Mouse (Mus musculus): ENCODE measurements around the gene Ctxn1. TPM values are rescaled to one million over a fixed set of nuclear protein-coding genes. Genes with fewer than 3 reads are reported as not detected.

The Ctxn1 gene
- polyA plus RNA-seq, 1 experiment from 2014 or later, result 58.0 TPM

GRCm38 (mm10) chr8:4252934-4253841 is 5.9 kb downstream of the Ctxn1 start, which contains the start of gene Snapc2:
TSS of gene Snapc2 (plus strand) at chr8:4253080.
- Histone ChIP-seq H3K27ac (ENCODE audit: low read length) (peak within 1 kb of the TSS; percentile 90), H3K27me3 (ENCODE audit: control insufficient read depth, insufficient read depth, low read depth, low read length) (no peaks in the 10 kb centered on the region), H3K4me2 (ENCODE audit: low read depth, low read length) (peak within 1 kb of the TSS; percentile 75), H3K4me1 (replicated peaks; ENCODE audit: control insufficient read depth, insufficient read depth, low read length) (peaks cover 23% of the 10 kb centered on the region), H3K9me3 (ENCODE audit: control insufficient read depth, low read length) (no peaks in the 10 kb centered on the region), H3K4me3 (ENCODE audit: low read length) (peak within 1 kb of the TSS; percentile 96), H3K36me3 (ENCODE audit: control insufficient read depth, insufficient read depth, low read length) (peaks cover 5% of the 10 kb centered on the region; the same call in 1 of the 2 replicates), H3K9ac (ENCODE audit: low read length) (peak within 1 kb of the TSS; percentile 97)
- WGBS, result under 1% methylated on average over 69 of the region's 69 CpGs
- peak; percentile 92 for ATAC-seq (ENCODE audit: low read depth)

GRCm38 (mm10) chr8:4252116-4252760 is 6.8 kb downstream of the Ctxn1 start:
- ATAC-seq (ENCODE audit: low read depth), result no peak
- peak overlapping the region; percentile 96 for H3K4me3 ChIP-seq (ENCODE audit: low read length)
- peaks cover 18% of the 10 kb centered on the region for H3K4me1 ChIP-seq (replicated peaks; ENCODE audit: control insufficient read depth, insufficient read depth, low read length)
- no peaks in the 10 kb centered on the region for H3K27me3 ChIP-seq (ENCODE audit: control insufficient read depth, insufficient read depth, low read depth, low read length)
- peak overlapping the region; percentile 75 for H3K4me2 ChIP-seq (ENCODE audit: low read depth, low read length)
- H3K27ac ChIP-seq (ENCODE audit: low read length), result no peak overlapping the region
- 42% methylated on average over 8 of the region's 8 CpGs for WGBS
- peak overlapping the region; percentile 97 for H3K9ac ChIP-seq (ENCODE audit: low read length)
- no peaks in the 10 kb centered on the region for H3K9me3 ChIP-seq (ENCODE audit: control insufficient read depth, low read length)
- peaks cover 5% of the 10 kb centered on the region; the same call in 1 of the 2 replicates for H3K36me3 ChIP-seq (ENCODE audit: control insufficient read depth, insufficient read depth, low read length)

- WGBS, result 37% methylated on average over 26 of the region's 26 CpGs
- H3K9me3 ChIP-seq (ENCODE audit: control insufficient read depth, low read length), result no peaks in the 10 kb centered on the region
- ATAC-seq (ENCODE audit: low read depth), result peak; percentile 16; the same call in 1 of the 2 replicates
- peaks cover 12% of the 10 kb centered on the region for H3K36me3 ChIP-seq (ENCODE audit: control insufficient read depth, insufficient read depth, low read length)
- peaks cover 18% of the 10 kb centered on the region for H3K4me1 ChIP-seq (replicated peaks; ENCODE audit: control insufficient read depth, insufficient read depth, low read length)
- no peaks in the 10 kb centered on the region for H3K27me3 ChIP-seq (ENCODE audit: control insufficient read depth, insufficient read depth, low read depth, low read length)
- no peak overlapping the region for H3K9ac ChIP-seq (ENCODE audit: low read length)
- no peak overlapping the region for H3K4me2 ChIP-seq (ENCODE audit: low read depth, low read length)
- no peak overlapping the region for H3K4me3 ChIP-seq (ENCODE audit: low read length)
- no peak overlapping the region for H3K27ac ChIP-seq (ENCODE audit: low read length)
Measured at GRCm38 (mm10) chr8:4250306-4250970, 8.6 kb downstream of the Ctxn1 start.

- Histone ChIP-seq H3K36me3 (ENCODE audit: control insufficient read depth, insufficient read depth, low read length) (peaks cover 21% of the 10 kb centered on the region), H3K27ac (ENCODE audit: low read length) (no peak overlapping the region), H3K9ac (ENCODE audit: low read length) (no peak overlapping the region), H3K9me3 (ENCODE audit: control insufficient read depth, low read length) (no peaks in the 10 kb centered on the region), H3K4me2 (ENCODE audit: low read depth, low read length) (no peak overlapping the region), H3K27me3 (ENCODE audit: control insufficient read depth, insufficient read depth, low read depth, low read length) (no peaks in the 10 kb centered on the region), H3K4me3 (ENCODE audit: low read length) (no peak overlapping the region), H3K4me1 (replicated peaks; ENCODE audit: control insufficient read depth, insufficient read depth, low read length) (peaks cover 17% of the 10 kb centered on the region)
- WGBS, result 21% methylated on average over 29 of the region's 29 CpGs
- no peak for ATAC-seq (ENCODE audit: low read depth)
Measured at GRCm38 (mm10) chr8:4249213-4249612, 9.9 kb downstream of the Ctxn1 start.

- Histone ChIP-seq H3K4me3 (ENCODE audit: low read length) (no peak within 1 kb of the TSS), H3K36me3 (ENCODE audit: control insufficient read depth, insufficient read depth, low read length) (peaks cover 32% of the 10 kb centered on the region), H3K9ac (ENCODE audit: low read length) (no peak within 1 kb of the TSS), H3K9me3 (ENCODE audit: control insufficient read depth, low read length) (no peaks in the 10 kb centered on the region), H3K27me3 (ENCODE audit: control insufficient read depth, insufficient read depth, low read depth, low read length) (no peaks in the 10 kb centered on the region), H3K27ac (ENCODE audit: low read length) (no peak within 1 kb of the TSS), H3K4me2 (ENCODE audit: low read depth, low read length) (no peak within 1 kb of the TSS), H3K4me1 (replicated peaks; ENCODE audit: control insufficient read depth, insufficient read depth, low read length) (peaks cover 10% of the 10 kb centered on the region; the same call in 1 of the 2 replicates)
- WGBS, result 76% methylated on average over 15 of the region's 15 CpGs
- ATAC-seq (ENCODE audit: low read depth), result no peak
Measured at GRCm38 (mm10) chr8:4247951-4248540, 11.0 kb downstream of the Ctxn1 start, which contains the start of gene Tgfbr3l. TSS of gene Tgfbr3l (plus strand) at chr8:4248214.

GRCm38 (mm10) chr8:4247241-4247640 is 11.8 kb downstream of the Ctxn1 start:
- H3K36me3 ChIP-seq (ENCODE audit: control insufficient read depth, insufficient read depth, low read length), result peaks cover 32% of the 10 kb centered on the region
- 84% methylated on average over 8 of the region's 8 CpGs for WGBS

GRCm38 (mm10) chr8:4245737-4246136 is 13.3 kb downstream of the Ctxn1 start:
- Histone ChIP-seq H3K36me3 (ENCODE audit: control insufficient read depth, insufficient read depth, low read length) (peaks cover 32% of the 10 kb centered on the region), H3K4me3 (ENCODE audit: low read length) (no peak overlapping the region), H3K4me1 (replicated peaks; ENCODE audit: control insufficient read depth, insufficient read depth, low read length) (peaks cover 8% of the 10 kb centered on the region), H3K9me3 (ENCODE audit: control insufficient read depth, low read length) (no peaks in the 10 kb centered on the region), H3K9ac (ENCODE audit: low read length) (no peak overlapping the region), H3K27ac (ENCODE audit: low read length) (no peak overlapping the region), H3K4me2 (ENCODE audit: low read depth, low read length) (no peak overlapping the region), H3K27me3 (ENCODE audit: control insufficient read depth, insufficient read depth, low read depth, low read length) (no peaks in the 10 kb centered on the region)
- ATAC-seq (ENCODE audit: low read depth), result no peak
- 93% methylated on average over 11 of the region's 13 CpGs for WGBS

More at GRCm38 (mm10) chr8:4247241-4247640, 11.8 kb downstream of the Ctxn1 start:
- Histone ChIP-seq H3K9ac (ENCODE audit: low read length) (no peak overlapping the region), H3K27ac (ENCODE audit: low read length) (no peak overlapping the region), H3K9me3 (ENCODE audit: control insufficient read depth, low read length) (no peaks in the 10 kb centered on the region), H3K27me3 (ENCODE audit: control insufficient read depth, insufficient read depth, low read depth, low read length) (no peaks in the 10 kb centered on the region), H3K4me2 (ENCODE audit: low read depth, low read length) (no peak overlapping the region), H3K4me1 (replicated peaks; ENCODE audit: control insufficient read depth, insufficient read depth, low read length) (peaks cover 6% of the 10 kb centered on the region; the same call in 1 of the 2 replicates), H3K4me3 (ENCODE audit: low read length) (no peak overlapping the region)
- ATAC-seq (ENCODE audit: low read depth), result no peak

- H3K9me3 ChIP-seq (ENCODE audit: control insufficient read depth, low read length), result no peaks in the 10 kb centered on the region
- no peak overlapping the region for H3K4me3 ChIP-seq (ENCODE audit: low read length)
- ATAC-seq (ENCODE audit: low read depth), result no peak
- H3K4me1 ChIP-seq (replicated peaks; ENCODE audit: control insufficient read depth, insufficient read depth, low read length), result peaks cover 12% of the 10 kb centered on the region
- no peak overlapping the region for H3K9ac ChIP-seq (ENCODE audit: low read length)
- WGBS, result 95% methylated on average over 5 of the region's 5 CpGs
- no peaks in the 10 kb centered on the region for H3K27me3 ChIP-seq (ENCODE audit: control insufficient read depth, insufficient read depth, low read depth, low read length)
- H3K36me3 ChIP-seq (ENCODE audit: control insufficient read depth, insufficient read depth, low read length), result peaks cover 32% of the 10 kb centered on the region
- H3K27ac ChIP-seq (ENCODE audit: low read length), result no peak overlapping the region
- H3K4me2 ChIP-seq (ENCODE audit: low read depth, low read length), result no peak overlapping the region
Measured at GRCm38 (mm10) chr8:4245061-4245460, 14.0 kb downstream of the Ctxn1 start.

Data from lung, embryonic 16.5 days (tissue).